Mouse (Mus musculus) erythroblast, embryonic 14.5 days (primary cell): Measurements from ENCODE around the gene Kiz. TPM values are rescaled to one million over a fixed set of nuclear protein-coding genes. Genes with fewer than 3 reads are reported as not detected.

Experiments used
- H3K27me3 ChIP-seq: 2 replicates; pipeline ENCODE4 v1.6.1; 2012; ENCODE audit warnings: inconsistent platforms; ENCODE audit not compliant: control insufficient read depth
- H3K36me3 ChIP-seq: 2 replicates; pipeline ENCODE4 v1.6.1; 2012; ENCODE audit warnings: mild to moderate bottlenecking, inconsistent platforms; ENCODE audit not compliant: control insufficient read depth
- H3K4me1 ChIP-seq: 2 replicates; pipeline ENCODE4 v1.6.1; 2012; ENCODE audit warnings: inconsistent platforms; ENCODE audit not compliant: control insufficient read depth
- H3K4me3 ChIP-seq: replicated peaks from 2 replicates; pipeline ENCODE3; 2012; ENCODE audit warnings: moderate library complexity, mild to moderate bottlenecking, inconsistent platforms
- H3K9me3 ChIP-seq: 2 replicates; pipeline ENCODE4 v1.6.1; 2012; ENCODE audit warnings: low read length, inconsistent platforms, mixed read lengths; ENCODE audit not compliant: control insufficient read depth
- GATA1 ChIP-seq: IDR thresholded peaks from 2 replicates; pipeline ENCODE4 v1.6.1; 2012; ENCODE audit warnings: low read length, inconsistent platforms, mixed read lengths
- TAL1 ChIP-seq: IDR thresholded peaks from 3 replicates; pipeline ENCODE4 v1.6.1; 2012; ENCODE audit warnings: low read length, inconsistent platforms, mixed read lengths
- polyA plus RNA-seq: library from polyadenylated mRNA; stranded (reverse); fragments of >175 nt; gene quantifications from 2 replicates; pipeline ENCODE4 v1.2.3, GENCODE M21; 2012

The Kiz gene
- polyA plus RNA-seq, 1 experiment: 1.3 TPM

- Histone ChIP-seq H3K9me3 (no peaks in the 10 kb centered on the region), H3K4me3 (no peak overlapping the region), H3K27me3 (no peaks in the 10 kb centered on the region), H3K4me1 (no peaks in the 10 kb centered on the region), H3K36me3 (no peaks in the 10 kb centered on the region)
- TF ChIP-seq TAL1 (no peak), GATA1 (no peak)
Observed at GRCm38 (mm10) chr2:146958398-146958911, 102.8 kb downstream of the Kiz start.

- TF ChIP-seq GATA1 (no peak), TAL1 (no peak)
- no peaks in the 10 kb centered on the region for H3K9me3 ChIP-seq
- no peaks in the 10 kb centered on the region for H3K27me3 ChIP-seq
- H3K36me3 ChIP-seq: no peaks in the 10 kb centered on the region
- H3K4me1 ChIP-seq: no peaks in the 10 kb centered on the region
- no peak overlapping the region for H3K4me3 ChIP-seq
Observed at GRCm38 (mm10) chr2:146958951-146959821, 103.5 kb downstream of the Kiz start.

GRCm38 (mm10) chr2:146975024-146975423 lies 119.4 kb downstream of the Kiz start:
- no peaks in the 10 kb centered on the region for H3K36me3 ChIP-seq
- H3K9me3 ChIP-seq: no peaks in the 10 kb centered on the region
- H3K4me3 ChIP-seq: no peak overlapping the region
- TF ChIP-seq GATA1 (no peak), TAL1 (no peak)
- no peaks in the 10 kb centered on the region for H3K27me3 ChIP-seq
- H3K4me1 ChIP-seq: no peaks in the 10 kb centered on the region

- H3K9me3 ChIP-seq: no peaks in the 10 kb centered on the region
- no peak for TF ChIP-seq GATA1
- TF ChIP-seq TAL1: no peak
- H3K27me3 ChIP-seq: no peaks in the 10 kb centered on the region
- H3K4me3 ChIP-seq: no peak overlapping the region
- H3K36me3 ChIP-seq: no peaks in the 10 kb centered on the region
- no peaks in the 10 kb centered on the region for H3K4me1 ChIP-seq
Observed at GRCm38 (mm10) chr2:146975453-146976028, 119.9 kb downstream of the Kiz start.

- TF ChIP-seq GATA1 (no peak), TAL1 (no peak)
- no peaks in the 10 kb centered on the region for H3K4me1 ChIP-seq
- no peaks in the 10 kb centered on the region for H3K9me3 ChIP-seq
- H3K36me3 ChIP-seq: no peaks in the 10 kb centered on the region
- H3K27me3 ChIP-seq: no peaks in the 10 kb centered on the region
- H3K4me3 ChIP-seq: no peak overlapping the region
Observed at GRCm38 (mm10) chr2:146982786-146983185, 127.1 kb downstream of the Kiz start.

GRCm38 (mm10) chr2:146984831-146985230 lies 129.2 kb downstream of the Kiz start:
- H3K36me3 ChIP-seq: no peaks in the 10 kb centered on the region
- no peaks in the 10 kb centered on the region for H3K9me3 ChIP-seq
- no peak for TF ChIP-seq GATA1
- TF ChIP-seq TAL1: no peak
- no peaks in the 10 kb centered on the region for H3K4me1 ChIP-seq
- no peak overlapping the region for H3K4me3 ChIP-seq
- H3K27me3 ChIP-seq: no peaks in the 10 kb centered on the region

GRCm38 (mm10) chr2:146985807-146986206 lies 130.1 kb downstream of the Kiz start:
- Histone ChIP-seq H3K36me3 (no peaks in the 10 kb centered on the region), H3K9me3 (no peaks in the 10 kb centered on the region), H3K4me1 (no peaks in the 10 kb centered on the region), H3K27me3 (no peaks in the 10 kb centered on the region), H3K4me3 (no peak overlapping the region)
- TF ChIP-seq TAL1: no peak
- TF ChIP-seq GATA1: no peak

GRCm38 (mm10) chr2:146986429-146986828 lies 130.8 kb downstream of the Kiz start:
- no peaks in the 10 kb centered on the region for H3K27me3 ChIP-seq
- no peaks in the 10 kb centered on the region for H3K36me3 ChIP-seq
- no peaks in the 10 kb centered on the region for H3K9me3 ChIP-seq
- H3K4me3 ChIP-seq: no peak overlapping the region
- TF ChIP-seq GATA1: no peak
- no peak for TF ChIP-seq TAL1
- no peaks in the 10 kb centered on the region for H3K4me1 ChIP-seq

GRCm38 (mm10) chr2:147007265-147007664 lies 151.6 kb downstream of the Kiz start:
- H3K27me3 ChIP-seq: no peaks in the 10 kb centered on the region
- no peaks in the 10 kb centered on the region for H3K36me3 ChIP-seq
- TF ChIP-seq GATA1: no peak
- no peak for TF ChIP-seq TAL1
- H3K9me3 ChIP-seq: no peaks in the 10 kb centered on the region
- H3K4me1 ChIP-seq: peaks cover 9% of the 10 kb centered on the region
- H3K4me3 ChIP-seq: no peak overlapping the region
